In genomic region chr8:93495330-93495729, GRCm38 (mm10) we compare ENCODE assay signal across 8 mouse cellular contexts. TPM values are rescaled to one million over a fixed set of nuclear protein-coding genes. Genes with fewer than 3 reads are reported as not detected.
DNase-seq lines count a peak whose midpoint lies in the region; ATAC-seq lines count a peak whose summit lies in the region.

No protein-coding gene starts in this region.

- ATAC-seq in CD4-positive, CD25-positive, alpha-beta regulatory T cell, adult 4 months: no peak

- DNase-seq in CD4-positive, CD25-positive, alpha-beta regulatory T cell, adult 2 months (ENCODE audit: low read depth, low spot score): peak; percentile 1
- DNase-seq in ovary, postnatal 36 days (ENCODE audit: low spot score): peak; percentile 8
- no peak for DNase-seq in ovary, postnatal 10 days (ENCODE audit: low spot score)
- DNase-seq in embryo, embryonic 10 days (ENCODE audit: low spot score): peak; percentile 78
- peak; percentile 61 for DNase-seq in kidney, postnatal 10 days
- peak; percentile 8 to 34 for DNase-seq in lung, adult 18-20 months
- peak; percentile 63 for DNase-seq in testis, postnatal 10 days (ENCODE audit: low spot score)

RNA-seq across cellular contexts. Expression of gene Ces5a, which starts 40.3 kb away (rescaled TPM):
- polyA plus RNA-seq in CD4-positive, CD25-positive, alpha-beta regulatory T cell, adult 4 months (2017; shearing (Covaris generic)): not detected
